Mouse (Mus musculus) hindbrain, embryonic 10.5 days (tissue): ENCODE measurements around the gene Tmem255b. TPM values are rescaled to one million over a fixed set of nuclear protein-coding genes. Genes with fewer than 3 reads are reported as not detected.

Experiments used
- DNase-seq: peaks from one replicate; pipeline ENCODE4 v3.0.0-alpha.2; 2017; ENCODE audit warnings: low spot score
- H3K27ac ChIP-seq: fragments of 300-500 bp; sonication (generic); 2 replicates; pipeline ENCODE4 v1.5.1; 2016; ENCODE audit warnings: mild to moderate bottlenecking, moderate library complexity
- H3K27me3 ChIP-seq: fragments of 300-500 bp; sonication (generic); 2 replicates; pipeline ENCODE4 v1.6.1; 2016; ENCODE audit warnings: mild to moderate bottlenecking; ENCODE audit not compliant: poor library complexity, insufficient read depth, severe bottlenecking
- H3K36me3 ChIP-seq: fragments of 300-500 bp; sonication (generic); 2 replicates; pipeline ENCODE4 v1.6.1; 2016; ENCODE audit warnings: mild to moderate bottlenecking, moderate library complexity
- H3K4me1 ChIP-seq: fragments of 300-500 bp; sonication (generic); replicated peaks from 2 replicates; pipeline ENCODE4 v1.6.1; 2016; ENCODE audit warnings: mild to moderate bottlenecking
- H3K4me3 ChIP-seq: fragments of 300-500 bp; sonication (generic); 2 replicates; pipeline ENCODE4 v1.5.1; 2016; ENCODE audit warnings: mild to moderate bottlenecking, moderate library complexity
- H3K9me3 ChIP-seq: fragments of 300-500 bp; sonication (generic); 2 replicates; pipeline ENCODE4 v1.6.1; 2016; ENCODE audit warnings: mild to moderate bottlenecking, moderate library complexity
- WGBS: fragments of 180-500 bp; shearing (Covaris S2); methylation state at CpG from one replicate; pipeline ENCODE4 v1.1.7; 2016; 5-methylcytosine and 5-hydroxymethylcytosine counted together
- polyA plus RNA-seq: library from polyadenylated mRNA; unstranded; fragments of >200 nt; fragmentation: Nextera tagmentation; extraction: Ambion mirVana; gene quantifications from 2 replicates; pipeline ENCODE4 v1.2.1, GENCODE M21; 2016

Tmem255b gene
- polyA plus RNA-seq, 1 experiment from 2014 or later = 0.56 TPM

GRCm38 (mm10) chr8:13454341-13455113 is 19.5 kb downstream of the Tmem255b start:
- Histone ChIP-seq H3K27ac (peak overlapping the region; percentile 35; the same call in 1 of the 2 replicates), H3K4me3 (no peak overlapping the region), H3K36me3 (no peaks in the 10 kb centered on the region), H3K4me1 (no peaks in the 10 kb centered on the region; the same call in 1 of the 2 replicates), H3K9me3 (no peaks in the 10 kb centered on the region), H3K27me3 (no peaks in the 10 kb centered on the region)
- DNase-seq = no peak
- 76% methylated on average over 8 of the region's 8 CpGs for WGBS

- 51% methylated on average over 2 of the region's 2 CpGs for WGBS
- DNase-seq = peak; percentile 46
- Histone ChIP-seq H3K36me3 (no peaks in the 10 kb centered on the region), H3K4me1 (no peaks in the 10 kb centered on the region; the same call in 1 of the 2 replicates), H3K4me3 (no peak overlapping the region), H3K27ac (no peak overlapping the region), H3K9me3 (no peaks in the 10 kb centered on the region), H3K27me3 (no peaks in the 10 kb centered on the region)
Measured at GRCm38 (mm10) chr8:13455295-13455694, 20.3 kb downstream of the Tmem255b start.

GRCm38 (mm10) chr8:13459431-13459830 is 24.4 kb downstream of the Tmem255b start:
- Histone ChIP-seq H3K36me3 (no peaks in the 10 kb centered on the region), H3K27ac (no peak overlapping the region), H3K4me1 (no peaks in the 10 kb centered on the region; the same call in 1 of the 2 replicates), H3K4me3 (no peak overlapping the region), H3K27me3 (no peaks in the 10 kb centered on the region), H3K9me3 (no peaks in the 10 kb centered on the region)
- no peak for DNase-seq
- WGBS = 92% methylated on average over 4 of the region's 4 CpGs

GRCm38 (mm10) chr8:13461085-13461765 is 26.2 kb downstream of the Tmem255b start:
- H3K4me3 ChIP-seq = no peak overlapping the region
- no peak for DNase-seq
- no peaks in the 10 kb centered on the region for H3K27me3 ChIP-seq
- H3K36me3 ChIP-seq = no peaks in the 10 kb centered on the region
- H3K27ac ChIP-seq = no peak overlapping the region
- H3K4me1 ChIP-seq = 0 out of 2 replicates have a peak, but pooled peaks cover 7% of the 10 kb centered on the region
- H3K9me3 ChIP-seq = no peaks in the 10 kb centered on the region
- WGBS = 80% methylated on average over 17 of the region's 17 CpGs

GRCm38 (mm10) chr8:13461843-13462242 is 26.9 kb downstream of the Tmem255b start:
- H3K4me1 ChIP-seq = 0 out of 2 replicates have a peak, but pooled peaks cover 7% of the 10 kb centered on the region
- H3K27me3 ChIP-seq = no peaks in the 10 kb centered on the region
- H3K36me3 ChIP-seq = no peaks in the 10 kb centered on the region
- no peak overlapping the region for H3K27ac ChIP-seq
- no peak overlapping the region for H3K4me3 ChIP-seq
- peak; percentile 67 for DNase-seq
- no peaks in the 10 kb centered on the region for H3K9me3 ChIP-seq
- 38% methylated on average over 4 of the region's 4 CpGs for WGBS

GRCm38 (mm10) chr8:13462392-13462791 is 27.4 kb downstream of the Tmem255b start:
- Histone ChIP-seq H3K27me3 (no peaks in the 10 kb centered on the region), H3K27ac (no peak overlapping the region), H3K4me1 (0 out of 2 replicates have a peak, but pooled peaks cover 7% of the 10 kb centered on the region), H3K4me3 (no peak overlapping the region), H3K36me3 (no peaks in the 10 kb centered on the region), H3K9me3 (no peaks in the 10 kb centered on the region)
- no peak for DNase-seq
- 86% methylated on average over 10 of the region's 10 CpGs for WGBS

GRCm38 (mm10) chr8:13465324-13465723 is 30.3 kb downstream of the Tmem255b start:
- Histone ChIP-seq H3K4me3 (no peak overlapping the region), H3K27me3 (no peaks in the 10 kb centered on the region), H3K9me3 (no peaks in the 10 kb centered on the region), H3K36me3 (no peaks in the 10 kb centered on the region), H3K4me1 (0 out of 2 replicates have a peak, but pooled peaks cover 7% of the 10 kb centered on the region), H3K27ac (no peak overlapping the region; the same call in 1 of the 2 replicates)
- DNase-seq = no peak
- 70% methylated on average over 7 of the region's 7 CpGs for WGBS

GRCm38 (mm10) chr8:13466989-13467388 is 32.0 kb downstream of the Tmem255b start:
- 68% methylated on average over 5 of the region's 5 CpGs for WGBS
- Histone ChIP-seq H3K9me3 (no peaks in the 10 kb centered on the region), H3K36me3 (no peaks in the 10 kb centered on the region), H3K27me3 (no peaks in the 10 kb centered on the region), H3K4me1 (0 out of 2 replicates have a peak, but pooled peaks cover 7% of the 10 kb centered on the region), H3K27ac (no peak overlapping the region), H3K4me3 (no peak overlapping the region)
- no peak for DNase-seq

GRCm38 (mm10) chr8:13468737-13469136 is 33.7 kb downstream of the Tmem255b start:
- no peak overlapping the region for H3K4me3 ChIP-seq
- DNase-seq = no peak
- no peak overlapping the region for H3K27ac ChIP-seq
- H3K27me3 ChIP-seq = no peaks in the 10 kb centered on the region
- WGBS = 84% methylated on average over 9 of the region's 9 CpGs
- no peaks in the 10 kb centered on the region for H3K36me3 ChIP-seq
- H3K9me3 ChIP-seq = no peaks in the 10 kb centered on the region
- 0 out of 2 replicates have a peak, but pooled peaks cover 7% of the 10 kb centered on the region for H3K4me1 ChIP-seq

GRCm38 (mm10) chr8:13471484-13471883 is 36.5 kb downstream of the Tmem255b start:
- H3K27me3 ChIP-seq = no peaks in the 10 kb centered on the region
- no peaks in the 10 kb centered on the region for H3K4me1 ChIP-seq
- no peak for DNase-seq
- H3K4me3 ChIP-seq = no peak overlapping the region
- H3K36me3 ChIP-seq = no peaks in the 10 kb centered on the region
- H3K9me3 ChIP-seq = no peaks in the 10 kb centered on the region
- WGBS = 91% methylated on average over 11 of the region's 11 CpGs
- no peak overlapping the region for H3K27ac ChIP-seq

GRCm38 (mm10) chr8:13472284-13472683 is 37.3 kb downstream of the Tmem255b start:
- H3K36me3 ChIP-seq = no peaks in the 10 kb centered on the region
- no peak overlapping the region for H3K27ac ChIP-seq
- no peaks in the 10 kb centered on the region for H3K4me1 ChIP-seq
- WGBS = 83% methylated on average over 7 of the region's 7 CpGs
- no peaks in the 10 kb centered on the region for H3K9me3 ChIP-seq
- no peak overlapping the region for H3K4me3 ChIP-seq
- no peak for DNase-seq
- no peaks in the 10 kb centered on the region for H3K27me3 ChIP-seq

GRCm38 (mm10) chr8:13475892-13476291 is 40.9 kb downstream of the Tmem255b start:
- no peak overlapping the region for H3K4me3 ChIP-seq
- H3K4me1 ChIP-seq = no peaks in the 10 kb centered on the region
- no peaks in the 10 kb centered on the region for H3K9me3 ChIP-seq
- DNase-seq = no peak
- 63% methylated on average over 9 of the region's 9 CpGs for WGBS
- H3K27ac ChIP-seq = no peak overlapping the region
- no peaks in the 10 kb centered on the region for H3K27me3 ChIP-seq
- no peaks in the 10 kb centered on the region for H3K36me3 ChIP-seq

- no peaks in the 10 kb centered on the region; the same call in 1 of the 2 replicates for H3K4me1 ChIP-seq
- H3K36me3 ChIP-seq = no peaks in the 10 kb centered on the region
- no peaks in the 10 kb centered on the region for H3K9me3 ChIP-seq
- H3K4me3 ChIP-seq = no peak overlapping the region
- no peak overlapping the region for H3K27ac ChIP-seq
- no peak for DNase-seq
- 92% methylated on average over 7 of the region's 7 CpGs for WGBS
- H3K27me3 ChIP-seq = no peaks in the 10 kb centered on the region
Measured at GRCm38 (mm10) chr8:13481089-13481554, 46.1 kb downstream of the Tmem255b start.
